Mouse (Mus musculus): Measurements from ENCODE around the gene Speg.
A peak's percentile ranks its signal among the peaks of the same experiment; 100 is the strongest.

Gene Speg

DNA sequence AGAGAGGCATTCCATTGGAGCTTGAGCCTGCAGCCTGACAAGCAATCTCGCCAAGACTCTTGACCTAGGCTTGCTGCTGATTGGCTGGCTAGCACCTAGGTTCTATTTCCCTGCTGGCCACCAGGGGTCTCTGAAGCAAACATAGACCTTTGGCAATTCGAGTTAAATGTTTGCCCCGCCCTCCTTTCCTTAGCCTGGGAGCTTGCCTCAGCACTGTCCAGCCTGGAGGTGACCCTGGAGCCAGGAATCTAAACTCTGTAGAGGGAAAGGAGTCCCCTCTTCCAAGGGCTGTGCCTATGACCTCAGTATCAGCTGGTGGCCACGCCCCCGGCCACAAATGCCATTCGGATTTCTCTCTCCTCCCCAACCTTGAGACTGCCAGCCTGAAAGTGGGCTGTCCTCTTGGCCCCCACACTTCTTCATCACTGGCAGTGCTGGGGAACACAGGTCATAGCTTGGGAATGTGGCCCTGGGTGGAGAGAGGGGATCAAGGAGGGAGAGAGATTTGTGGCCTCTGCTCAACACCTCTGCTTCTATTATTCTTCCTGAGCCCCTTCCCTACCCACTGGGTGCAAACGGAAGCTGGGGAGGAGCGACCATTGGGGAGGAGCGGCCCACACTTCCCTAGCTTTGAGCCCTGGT, 23.8 kb downstream of the Speg start:
- peak; percentile 70 for DNase-seq

DNA sequence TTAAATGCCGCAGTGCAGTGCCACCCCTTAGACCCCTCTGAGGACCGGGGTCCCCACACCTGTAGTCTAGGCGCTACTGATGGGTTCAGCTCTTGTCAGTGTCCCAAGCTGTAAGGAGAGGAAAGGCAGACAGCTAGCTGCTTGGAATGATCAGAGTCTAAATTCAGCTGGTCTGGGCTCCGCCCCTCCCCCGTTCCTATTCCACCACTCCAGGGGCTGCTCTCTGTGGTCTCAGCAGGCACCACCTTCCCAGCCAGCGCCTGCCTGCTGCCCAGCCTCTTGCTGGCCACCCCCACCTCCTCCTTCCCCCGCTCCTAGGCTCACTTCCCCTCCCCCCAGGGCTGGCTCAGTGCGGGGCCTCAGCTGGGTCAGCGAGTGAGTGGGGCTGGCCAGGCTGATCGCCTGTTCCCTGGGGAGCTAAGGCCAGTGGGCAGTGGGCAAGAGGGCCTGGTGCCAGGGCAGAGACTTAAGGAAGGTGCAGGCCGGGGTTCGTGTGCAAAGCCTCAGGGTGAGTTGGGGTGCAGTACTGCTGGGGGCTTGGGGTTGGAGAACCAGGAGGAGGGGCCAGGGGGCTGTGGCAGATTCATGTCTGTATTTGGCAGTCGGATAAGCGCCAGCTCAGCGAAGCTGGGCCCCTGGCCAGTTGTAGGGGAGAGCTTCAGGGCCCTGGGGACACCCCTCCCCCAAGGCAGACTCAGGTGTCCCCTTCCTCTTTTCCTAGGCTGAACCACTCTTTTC, 24.8 kb downstream of the Speg start:
- DNase-seq: peak; percentile 54

GRCm38 (mm10) chr1:75400493-75401115, 25.5 kb downstream of the Speg start:
- no peak for DNase-seq

DNA sequence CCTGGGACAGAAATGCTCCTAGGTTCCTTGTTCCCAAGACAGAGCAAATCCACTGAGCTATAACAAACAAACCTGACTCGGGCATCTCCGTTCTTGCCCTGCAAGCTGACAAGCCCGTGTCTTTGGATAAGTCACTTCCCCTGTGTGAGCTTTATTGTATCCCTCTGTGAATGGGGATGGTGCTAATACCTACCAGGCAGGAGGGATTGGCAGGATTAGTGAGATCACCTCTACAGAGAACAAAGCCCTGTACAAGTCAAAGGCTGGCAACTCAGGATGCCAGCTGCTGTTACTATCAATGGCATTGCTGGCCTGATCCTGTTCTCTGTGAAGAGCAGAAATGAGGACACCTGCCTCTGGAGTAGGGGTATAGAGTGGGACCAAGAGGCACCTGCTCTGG, 30.4 kb downstream of the Speg start:
- DNase-seq: no peak

GRCm38 (mm10) chr1:75406173-75406572, 31.1 kb downstream of the Speg start:
- DNase-seq: no peak

- DNase-seq: no peak
Measured at GRCm38 (mm10) chr1:75407056-75407455, 32.0 kb downstream of the Speg start.

DNA sequence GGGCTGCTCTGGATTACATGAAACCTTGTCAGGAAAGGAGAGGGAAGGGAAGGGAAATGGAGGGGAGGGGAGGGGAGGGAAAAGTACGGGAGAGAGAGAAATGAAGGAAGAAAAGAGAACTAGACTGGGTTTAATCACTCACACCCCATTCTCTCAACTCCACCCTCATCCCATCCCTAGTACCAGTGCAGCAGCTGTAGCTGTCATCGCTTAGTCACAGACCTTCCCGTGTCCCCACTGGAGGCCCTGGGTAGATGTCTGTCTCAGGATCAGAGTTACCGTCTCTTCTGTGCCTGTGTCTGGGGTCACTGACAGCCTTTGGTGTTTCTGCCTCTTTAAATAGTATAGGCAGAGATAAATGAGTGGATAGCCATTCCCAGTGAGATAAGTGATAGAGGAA, 33.1 kb downstream of the Speg start:
- no peak for DNase-seq

DNA sequence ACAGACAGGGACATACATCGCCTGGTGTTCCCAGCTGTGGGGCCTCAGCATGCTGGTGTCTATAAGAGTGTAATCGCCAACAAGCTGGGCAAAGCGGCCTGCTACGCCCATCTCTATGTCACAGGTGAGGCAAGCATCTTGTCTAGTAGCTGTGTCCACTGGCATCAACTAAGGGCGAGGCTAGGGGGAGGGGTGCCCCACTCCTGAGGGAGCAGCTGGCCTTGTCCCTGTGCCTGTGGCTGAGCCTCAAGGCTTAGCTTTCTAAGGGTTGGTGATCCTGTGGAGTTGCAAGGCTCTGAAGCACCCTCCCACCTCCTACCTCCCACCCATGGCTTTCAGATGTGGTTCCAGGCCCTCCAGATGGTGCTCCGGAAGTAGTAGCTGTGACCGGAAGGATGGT, 34.9 kb downstream of the Speg start:
- no peak for DNase-seq

- no peak for DNase-seq
Measured at GRCm38 (mm10) chr1:75412196-75412595, 37.1 kb downstream of the Speg start.

- peak; percentile 84 for DNase-seq
Measured at GRCm38 (mm10) chr1:75413749-75414148, 38.7 kb downstream of the Speg start.

GRCm38 (mm10) chr1:75421794-75422193, 46.7 kb downstream of the Speg start:
- no peak for DNase-seq

- no peak for DNase-seq
Measured at GRCm38 (mm10) chr1:75422216-75422822, 47.2 kb downstream of the Speg start.

DNA sequence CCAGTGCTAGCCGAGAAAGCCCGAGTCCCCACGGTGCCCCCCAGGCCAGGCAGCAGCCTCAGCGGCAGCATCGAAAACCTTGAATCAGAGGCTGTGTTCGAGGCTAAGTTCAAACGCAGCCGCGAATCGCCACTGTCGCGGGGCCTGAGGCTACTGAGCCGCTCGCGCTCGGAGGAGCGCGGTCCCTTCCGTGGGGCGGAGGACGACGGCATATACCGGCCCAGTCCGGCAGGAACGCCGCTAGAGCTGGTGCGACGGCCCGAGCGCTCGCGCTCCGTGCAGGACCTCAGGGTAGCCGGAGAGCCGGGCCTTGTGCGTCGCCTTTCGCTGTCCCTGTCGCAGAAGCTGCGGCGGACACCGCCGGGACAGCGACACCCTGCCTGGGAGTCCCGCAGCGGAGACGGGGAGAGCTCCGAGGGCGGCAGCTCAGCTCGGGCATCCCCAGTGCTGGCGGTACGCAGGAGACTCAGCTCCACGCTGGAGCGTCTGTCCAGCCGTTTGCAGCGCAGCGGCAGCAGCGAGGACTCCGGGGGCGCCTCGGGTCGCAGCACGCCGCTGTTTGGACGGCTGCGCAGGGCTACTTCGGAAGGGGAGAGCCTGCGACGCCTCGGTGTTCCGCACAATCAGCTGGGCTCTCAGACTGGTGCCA, 47.9 kb downstream of the Speg start:
- no peak for DNase-seq

DNA sequence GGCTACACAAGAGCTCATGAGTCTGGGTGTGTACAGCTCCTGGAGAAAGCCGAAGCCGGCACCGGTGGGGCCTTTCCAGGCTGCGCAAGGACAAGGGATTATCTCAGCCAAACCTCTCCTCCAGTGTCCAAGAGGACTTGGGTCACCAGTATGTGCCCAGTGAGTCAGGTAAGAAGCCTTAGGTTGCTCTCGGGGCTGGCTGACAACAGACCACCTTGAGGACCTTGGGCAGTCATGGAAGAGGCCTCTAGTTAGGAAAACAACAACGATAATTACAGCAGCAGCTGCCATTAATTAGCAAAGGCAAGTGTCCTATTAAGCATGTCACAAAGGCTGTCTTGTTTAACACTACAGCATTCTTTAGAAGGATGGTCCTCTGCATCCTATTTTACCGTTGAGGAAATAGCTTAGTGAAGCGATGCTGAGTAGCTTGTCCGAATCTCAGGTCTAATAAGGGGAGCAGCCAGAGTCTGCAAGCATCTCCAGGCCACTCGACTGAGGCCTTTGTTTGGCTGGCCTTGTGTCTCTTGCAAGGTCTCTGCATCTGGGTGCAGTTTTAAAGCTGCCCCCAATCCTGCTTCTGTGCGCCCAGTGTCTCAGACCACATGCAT, 48.8 kb downstream of the Speg start:
- DNase-seq: no peak

DNA sequence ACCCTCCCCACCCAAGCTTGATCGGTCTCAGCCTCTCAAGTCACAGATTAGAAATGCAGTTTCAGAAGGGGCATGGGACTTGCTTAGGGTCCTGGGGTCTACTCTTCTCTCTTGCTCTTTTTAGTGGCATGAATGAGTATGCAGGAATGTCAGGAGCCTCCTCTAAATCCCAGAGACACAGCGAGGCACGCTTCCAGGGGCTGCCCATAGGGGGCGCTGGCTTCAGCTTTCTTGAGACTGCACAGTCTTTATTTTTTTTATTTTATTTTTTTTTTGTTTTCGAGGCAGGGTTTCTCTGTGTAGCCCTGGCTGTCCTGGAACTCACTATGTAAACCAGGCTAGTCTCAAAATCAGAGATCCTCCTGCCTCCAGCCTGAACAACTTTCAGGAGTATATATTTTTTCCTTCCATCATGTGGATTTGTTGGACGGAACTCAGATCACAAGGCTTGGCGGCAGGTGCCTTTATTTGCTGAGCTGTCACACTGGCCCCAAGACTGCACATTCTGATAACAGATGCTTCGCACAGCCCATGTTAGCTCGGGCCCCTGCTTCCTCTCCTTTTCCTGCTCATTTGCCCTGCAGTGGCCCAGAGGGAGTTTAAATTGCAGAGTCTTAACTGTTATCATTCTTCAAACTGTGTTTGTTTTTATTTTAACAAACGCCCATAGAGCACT, 50.8 kb downstream of the Speg start:
- DNase-seq: peak; percentile 73

DNA sequence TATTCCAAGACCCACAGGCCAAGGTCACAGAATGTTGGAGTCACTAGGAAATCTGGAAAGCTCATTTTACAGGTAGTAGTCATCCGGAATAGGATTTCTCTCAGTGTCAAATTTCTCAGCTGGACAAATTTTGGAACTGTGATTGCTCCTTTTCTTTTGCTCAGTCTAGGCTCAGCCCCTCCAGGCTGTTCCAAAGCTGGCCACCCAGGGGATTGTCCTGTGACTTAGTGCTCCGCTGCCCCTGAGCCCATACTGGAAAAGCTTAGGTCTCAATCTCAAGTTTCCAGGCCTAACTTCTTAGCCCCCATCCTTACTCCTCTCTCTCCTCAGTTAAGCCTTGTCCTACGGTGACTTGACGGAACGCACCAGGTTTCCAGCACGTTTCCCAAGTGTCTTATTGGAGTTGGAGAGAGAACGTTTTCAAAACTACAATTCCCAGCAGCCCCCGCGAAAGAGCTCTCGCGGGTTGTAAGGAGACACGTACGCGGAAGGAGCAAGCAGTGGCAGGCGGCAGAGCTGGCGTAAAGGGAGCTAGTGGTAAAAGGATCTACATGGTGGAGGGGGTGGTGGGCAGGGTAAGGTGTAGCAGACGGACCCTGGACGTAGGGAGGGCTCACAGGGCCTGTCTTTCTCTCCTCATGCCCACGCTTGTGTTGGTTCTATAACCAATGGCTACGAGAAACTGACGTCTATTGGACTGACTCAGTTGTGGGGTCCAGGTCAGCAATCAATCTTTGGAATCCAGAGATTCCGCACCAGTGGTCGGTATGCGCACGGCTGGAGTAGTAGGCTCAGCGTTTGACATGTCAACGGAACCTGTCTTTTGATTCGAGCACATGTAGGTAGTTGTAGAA, 60.6 kb downstream of the Speg start, which contains the start of gene Gmppa:
TSS of gene Gmppa (plus strand) at position 456 of the 854 bp plus-strand sequence.
- DNase-seq: peak; percentile 71

DNA sequence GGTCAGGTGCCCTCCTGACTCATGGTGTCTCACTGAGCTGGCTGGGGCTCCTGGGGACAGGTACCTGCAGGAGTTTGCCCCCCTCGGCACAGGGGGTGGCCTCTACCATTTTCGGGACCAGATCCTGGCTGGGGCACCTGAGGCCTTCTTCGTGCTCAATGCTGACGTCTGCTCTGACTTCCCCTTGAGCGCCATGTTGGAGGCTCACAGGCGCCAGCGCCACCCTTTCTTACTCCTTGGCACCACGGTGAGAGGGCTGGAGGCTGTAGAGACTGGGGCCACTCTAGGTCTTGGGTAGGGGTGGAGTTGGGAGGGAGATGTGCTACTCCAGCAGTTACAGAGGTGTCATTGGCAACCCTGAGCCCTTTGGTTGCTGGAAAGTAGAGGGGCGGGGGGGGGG, 63.7 kb downstream of the Speg start:
- peak; percentile 29 for DNase-seq

- peak; percentile 59 for DNase-seq
Measured at GRCm38 (mm10) chr1:75440661-75441060, 65.6 kb downstream of the Speg start.

DNA sequence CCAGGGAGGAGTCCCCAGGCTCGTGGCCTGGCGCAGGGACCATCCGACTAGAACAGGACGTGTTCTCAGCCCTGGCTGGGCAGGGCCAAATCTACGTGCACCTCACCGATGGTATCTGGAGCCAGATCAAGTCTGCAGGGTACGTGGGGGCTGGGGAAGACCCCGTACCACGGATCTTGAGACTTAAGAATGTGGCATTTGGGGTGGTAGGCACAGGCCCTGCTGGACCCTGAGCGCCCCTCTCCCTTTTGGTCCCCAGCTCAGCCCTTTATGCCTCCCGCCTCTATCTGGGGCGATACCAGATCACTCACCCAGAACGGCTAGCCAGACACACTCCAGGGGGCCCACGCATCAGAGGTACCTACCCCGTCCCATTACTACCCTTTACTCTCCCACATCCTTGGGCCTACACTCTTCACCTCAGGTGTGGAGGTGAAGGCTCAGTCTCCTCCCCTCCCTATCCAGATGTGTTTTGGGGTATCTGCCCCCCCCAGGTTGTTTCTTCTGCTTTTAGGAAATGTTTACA, 66.4 kb downstream of the Speg start:
- peak; percentile 52 for DNase-seq

GRCm38 (mm10) chr1:75442171-75442570, 67.1 kb downstream of the Speg start:
- peak; percentile 70 for DNase-seq

DNA sequence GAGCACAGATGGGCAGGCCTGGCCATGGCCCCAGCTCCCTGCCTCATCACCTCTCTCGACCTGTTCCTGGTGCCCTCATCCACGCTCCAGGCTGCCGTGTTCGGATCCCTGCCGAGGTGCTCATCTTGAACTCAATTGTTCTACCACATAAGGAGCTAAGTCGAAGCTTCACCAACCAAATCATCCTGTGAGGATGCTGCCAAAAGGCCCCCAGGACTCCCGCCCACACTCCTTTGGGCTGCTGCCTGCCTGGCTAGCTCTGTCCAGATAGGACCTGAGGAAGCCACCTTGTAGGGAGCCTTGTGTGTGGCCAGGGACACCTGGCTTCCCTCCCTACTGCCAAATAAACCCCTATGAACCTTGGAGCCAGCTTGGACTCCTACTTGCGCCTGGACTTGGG, 67.7 kb downstream of the Speg start:
- peak; percentile 88 for DNase-seq
